Mouse (Mus musculus) embryonic facial prominence, embryonic 10.5 days (tissue): ENCODE results near the gene Rab19. TPM values are rescaled to one million over a fixed set of nuclear protein-coding genes. Genes with fewer than 3 reads are reported as not detected.
"Not testable (repeated sequence)": the region's sequence is repeated elsewhere in the genome, so short reads cannot be mapped to it uniquely, and the experiment has no call there.

Experiments used
- DNase-seq: peaks from one replicate; pipeline ENCODE4 v3.0.0-alpha.2; 2017; ENCODE audit warnings: low spot score
- H3K27ac ChIP-seq: fragments of 300-500 bp; sonication (generic); replicated peaks from 2 replicates; pipeline ENCODE4 v1.5.1; 2016; ENCODE audit warnings: mild to moderate bottlenecking
- H3K27me3 ChIP-seq: fragments of 300-500 bp; sonication (generic); replicated peaks from 2 replicates; pipeline ENCODE4 v1.6.1; 2016; ENCODE audit warnings: low read depth, mild to moderate bottlenecking; ENCODE audit not compliant: poor library complexity, severe bottlenecking
- H3K36me3 ChIP-seq: fragments of 300-500 bp; sonication (generic); replicated peaks from 2 replicates; pipeline ENCODE4 v1.6.1; 2016; ENCODE audit warnings: mild to moderate bottlenecking, moderate library complexity
- H3K4me1 ChIP-seq: fragments of 300-500 bp; sonication (generic); 2 replicates; pipeline ENCODE4 v1.6.1; 2016
- H3K4me3 ChIP-seq: fragments of 300-500 bp; sonication (generic); 2 replicates; pipeline ENCODE4 v1.5.1; 2016; ENCODE audit warnings: mild to moderate bottlenecking, moderate library complexity
- H3K9me3 ChIP-seq: fragments of 300-500 bp; sonication (generic); 2 replicates; pipeline ENCODE4 v1.6.1; 2016; ENCODE audit warnings: mild to moderate bottlenecking
- WGBS: fragments of 180-500 bp; shearing (Covaris S2); methylation state at CpG from one replicate; pipeline ENCODE4 v1.1.7; 2016; 5-methylcytosine and 5-hydroxymethylcytosine counted together
- polyA plus RNA-seq: library from polyadenylated mRNA; unstranded; fragments of >200 nt; fragmentation: Nextera tagmentation; extraction: Ambion mirVana; gene quantifications from 2 replicates; pipeline ENCODE4 v1.2.1, GENCODE M21; 2016

Rab19 gene
- 0.74 and 0.87 TPM in 2 replicates for polyA plus RNA-seq

- H3K4me1 ChIP-seq = peaks cover 21% of the 10 kb centered on the region
- peaks cover 38% of the 10 kb centered on the region for H3K27me3 ChIP-seq
- peak; percentile 45 for DNase-seq
- H3K36me3 ChIP-seq = no peaks in the 10 kb centered on the region
- peak within 1 kb of the TSS; percentile 52 for H3K4me3 ChIP-seq
- 0 out of 2 replicates have a peak within 1 kb of the TSS, but pooled peaks have one; percentile 32 for H3K27ac ChIP-seq
- 5% methylated on average over 20 of the region's 20 CpGs for WGBS
- no peaks in the 10 kb centered on the region for H3K9me3 ChIP-seq
Observed at GRCm38 (mm10) chr6:39381125-39381880, at the start of gene Rab19. Rab19 (plus strand) TSS chr6:39381175.

- H3K4me3 ChIP-seq = no peak overlapping the region
- H3K36me3 ChIP-seq = peaks cover 48% of the 10 kb centered on the region
- WGBS = 82% methylated on average over 7 of the region's 7 CpGs
- no peaks in the 10 kb centered on the region for H3K9me3 ChIP-seq
- no peaks in the 10 kb centered on the region for H3K27me3 ChIP-seq
- no peak overlapping the region for H3K27ac ChIP-seq
- DNase-seq = no peak
- 0 out of 2 replicates have a peak, but pooled peaks cover 3% of the 10 kb centered on the region for H3K4me1 ChIP-seq
Observed at GRCm38 (mm10) chr6:39331998-39332700, 48.8 kb upstream of the Rab19 start.

- H3K9me3 ChIP-seq = no peaks in the 10 kb centered on the region
- WGBS = 92% methylated on average over 7 of the region's 7 CpGs
- H3K27ac ChIP-seq = no peak overlapping the region
- no peak overlapping the region for H3K4me3 ChIP-seq
- H3K36me3 ChIP-seq = peaks cover 60% of the 10 kb centered on the region
- no peaks in the 10 kb centered on the region for H3K27me3 ChIP-seq
- H3K4me1 ChIP-seq = 0 out of 2 replicates have a peak, but pooled peaks cover 3% of the 10 kb centered on the region
- no peak for DNase-seq
Observed at GRCm38 (mm10) chr6:39334224-39334623, 46.8 kb upstream of the Rab19 start.

GRCm38 (mm10) chr6:39334873-39335272, 46.1 kb upstream of the Rab19 start:
- no peaks in the 10 kb centered on the region for H3K9me3 ChIP-seq
- 92% methylated on average over 3 of the region's 3 CpGs for WGBS
- no peak overlapping the region for H3K27ac ChIP-seq
- no peak for DNase-seq
- H3K4me3 ChIP-seq = no peak overlapping the region
- H3K36me3 ChIP-seq = peaks cover 60% of the 10 kb centered on the region
- H3K27me3 ChIP-seq = no peaks in the 10 kb centered on the region
- 0 out of 2 replicates have a peak, but pooled peaks cover 3% of the 10 kb centered on the region for H3K4me1 ChIP-seq

- no peak overlapping the region for H3K4me3 ChIP-seq
- H3K27ac ChIP-seq = no peak overlapping the region
- no peaks in the 10 kb centered on the region for H3K9me3 ChIP-seq
- H3K4me1 ChIP-seq = no peaks in the 10 kb centered on the region
- H3K27me3 ChIP-seq = no peaks in the 10 kb centered on the region
- WGBS = 91% methylated on average over 8 of the region's 8 CpGs
- peaks cover 72% of the 10 kb centered on the region for H3K36me3 ChIP-seq
- DNase-seq = no peak
Observed at GRCm38 (mm10) chr6:39338359-39338758, 42.6 kb upstream of the Rab19 start.

- Histone ChIP-seq H3K27ac (no peak overlapping the region), H3K4me3 (no peak overlapping the region), H3K9me3 (no peaks in the 10 kb centered on the region), H3K36me3 (peaks cover 71% of the 10 kb centered on the region), H3K27me3 (no peaks in the 10 kb centered on the region), H3K4me1 (peaks cover 15% of the 10 kb centered on the region)
- DNase-seq = no peak
- 81% methylated on average over 2 of the region's 2 CpGs for WGBS
Observed at GRCm38 (mm10) chr6:39341798-39342197, 39.2 kb upstream of the Rab19 start.

GRCm38 (mm10) chr6:39344020-39344419, 37.0 kb upstream of the Rab19 start:
- no peaks in the 10 kb centered on the region for H3K27me3 ChIP-seq
- WGBS = 27% methylated on average over 12 of the region's 12 CpGs
- DNase-seq = peak; percentile 88
- H3K36me3 ChIP-seq = peaks cover 59% of the 10 kb centered on the region
- H3K4me1 ChIP-seq = peaks cover 35% of the 10 kb centered on the region
- no peaks in the 10 kb centered on the region for H3K9me3 ChIP-seq
- H3K27ac ChIP-seq = no peak overlapping the region
- no peak overlapping the region for H3K4me3 ChIP-seq

GRCm38 (mm10) chr6:39345430-39345829, 35.5 kb upstream of the Rab19 start:
- no peaks in the 10 kb centered on the region for H3K27me3 ChIP-seq
- no peak overlapping the region for H3K4me3 ChIP-seq
- no peak for DNase-seq
- peaks cover 73% of the 10 kb centered on the region for H3K36me3 ChIP-seq
- no peaks in the 10 kb centered on the region for H3K9me3 ChIP-seq
- peaks cover 37% of the 10 kb centered on the region for H3K4me1 ChIP-seq
- peak overlapping the region; percentile 62 for H3K27ac ChIP-seq
- 61% methylated on average over 7 of the region's 7 CpGs for WGBS

GRCm38 (mm10) chr6:39346991-39347501, 33.9 kb upstream of the Rab19 start:
- no peak for DNase-seq
- no peaks in the 10 kb centered on the region for H3K27me3 ChIP-seq
- peaks cover 80% of the 10 kb centered on the region for H3K36me3 ChIP-seq
- H3K4me1 ChIP-seq = peaks cover 37% of the 10 kb centered on the region
- WGBS = 40% methylated on average over 15 of the region's 15 CpGs
- H3K27ac ChIP-seq = peak overlapping the region; percentile 62
- no peaks in the 10 kb centered on the region for H3K9me3 ChIP-seq
- H3K4me3 ChIP-seq = no peak overlapping the region

GRCm38 (mm10) chr6:39347880-39348814, 32.8 kb upstream of the Rab19 start:
- H3K27me3 ChIP-seq = no peaks in the 10 kb centered on the region
- H3K9me3 ChIP-seq = no peaks in the 10 kb centered on the region
- 35% methylated on average over 4 of the region's 4 CpGs for WGBS
- DNase-seq = peak; percentile 24
- H3K4me1 ChIP-seq = peaks cover 37% of the 10 kb centered on the region
- peaks cover 79% of the 10 kb centered on the region for H3K36me3 ChIP-seq
- H3K27ac ChIP-seq = peak overlapping the region; percentile 62
- H3K4me3 ChIP-seq = no peak overlapping the region

GRCm38 (mm10) chr6:39348946-39349345, 32.0 kb upstream of the Rab19 start:
- WGBS = 82% methylated on average over 6 of the region's 6 CpGs
- H3K36me3 ChIP-seq = peaks cover 79% of the 10 kb centered on the region
- peak; percentile 20 for DNase-seq
- no peaks in the 10 kb centered on the region for H3K9me3 ChIP-seq
- no peaks in the 10 kb centered on the region for H3K27me3 ChIP-seq
- peaks cover 37% of the 10 kb centered on the region for H3K4me1 ChIP-seq
- peak overlapping the region; percentile 62 for H3K27ac ChIP-seq
- H3K4me3 ChIP-seq = no peak overlapping the region

- H3K27me3 ChIP-seq, H3K9me3 ChIP-seq, H3K4me1 ChIP-seq, H3K27ac ChIP-seq, H3K4me3 ChIP-seq, DNase-seq: not testable (repeated sequence)
- peaks cover 82% of the 10 kb centered on the region for H3K36me3 ChIP-seq
- WGBS = 96% methylated on average over 9 of the region's 9 CpGs
Observed at GRCm38 (mm10) chr6:39359207-39359606, 21.8 kb upstream of the Rab19 start.
